Mouse (Mus musculus): ENCODE data around the gene 2310022B05Rik. TPM values are rescaled to one million over a fixed set of nuclear protein-coding genes. Genes with fewer than 3 reads are reported as not detected.
A peak's percentile ranks its signal among the peaks of the same experiment; 100 is the strongest.

2310022B05Rik gene
- polyA plus RNA-seq (2015; fragmentation: Nextera tagmentation; extraction: Ambion mirVana) = 23.3 and 23.5 TPM in 2 replicates

- peak within 1 kb of the TSS; percentile 72 for H3K4me2 ChIP-seq (ENCODE audit: low read depth, low read length)
- peak within 1 kb of the TSS; percentile 91 for H3K27ac ChIP-seq (ENCODE audit: low read length)
- peak; percentile 94 for ATAC-seq (ENCODE audit: insufficient read depth, low FRiP score)
- no peaks in the 10 kb centered on the region for H3K27me3 ChIP-seq (ENCODE audit: control insufficient read depth, insufficient read depth, low read length)
- no peaks in the 10 kb centered on the region for H3K36me3 ChIP-seq (ENCODE audit: control insufficient read depth, insufficient read depth, low read length)
- H3K9ac ChIP-seq (ENCODE audit: low read length) = peak within 1 kb of the TSS; percentile 98
- 2% methylated on average over 68 of the region's 69 CpGs for WGBS
- H3K4me3 ChIP-seq (replicated peaks; ENCODE audit: low read length) = peak within 1 kb of the TSS; percentile 95
- no peaks in the 10 kb centered on the region for H3K9me3 ChIP-seq (replicated peaks; ENCODE audit: control insufficient read depth, low read length)
- peaks cover 40% of the 10 kb centered on the region for H3K4me1 ChIP-seq (ENCODE audit: control insufficient read depth, insufficient read depth, low read length)
Observed at GRCm38 (mm10) chr8:124663112-124663873, at the start of gene 2310022B05Rik. TSS of gene 2310022B05Rik (minus strand) at chr8:124663369.

- WGBS = 91% methylated on average over 8 of the region's 8 CpGs
- no peak overlapping the region for H3K27ac ChIP-seq (ENCODE audit: low read length)
- no peak overlapping the region for H3K9ac ChIP-seq (ENCODE audit: low read length)
- no peaks in the 10 kb centered on the region for H3K4me1 ChIP-seq (ENCODE audit: control insufficient read depth, insufficient read depth, low read length)
- no peak overlapping the region for H3K4me3 ChIP-seq (replicated peaks; ENCODE audit: low read length)
- no peak for ATAC-seq (ENCODE audit: insufficient read depth, low FRiP score)
- no peak overlapping the region for H3K4me2 ChIP-seq (ENCODE audit: low read depth, low read length)
- H3K27me3 ChIP-seq (ENCODE audit: control insufficient read depth, insufficient read depth, low read length) = no peaks in the 10 kb centered on the region
- no peaks in the 10 kb centered on the region; the same call in 1 of the 2 replicates for H3K36me3 ChIP-seq (ENCODE audit: control insufficient read depth, insufficient read depth, low read length)
- no peaks in the 10 kb centered on the region for H3K9me3 ChIP-seq (replicated peaks; ENCODE audit: control insufficient read depth, low read length)
Observed at GRCm38 (mm10) chr8:124705823-124706222, 42.7 kb upstream of the 2310022B05Rik start.

GRCm38 (mm10) chr8:124704376-124704775 is 41.2 kb upstream of the 2310022B05Rik start:
- ATAC-seq (ENCODE audit: insufficient read depth, low FRiP score) = no peak
- no peaks in the 10 kb centered on the region; the same call in 1 of the 2 replicates for H3K36me3 ChIP-seq (ENCODE audit: control insufficient read depth, insufficient read depth, low read length)
- WGBS = 83% methylated on average over 4 of the region's 4 CpGs

GRCm38 (mm10) chr8:124703526-124703925 is 40.4 kb upstream of the 2310022B05Rik start:
- WGBS = 59% methylated on average over 4 of the region's 4 CpGs
- Histone ChIP-seq H3K9me3 (replicated peaks; ENCODE audit: control insufficient read depth, low read length) (no peaks in the 10 kb centered on the region), H3K4me2 (ENCODE audit: low read depth, low read length) (no peak overlapping the region), H3K27me3 (ENCODE audit: control insufficient read depth, insufficient read depth, low read length) (no peaks in the 10 kb centered on the region), H3K27ac (ENCODE audit: low read length) (no peak overlapping the region), H3K36me3 (ENCODE audit: control insufficient read depth, insufficient read depth, low read length) (no peaks in the 10 kb centered on the region; the same call in 1 of the 2 replicates), H3K4me1 (ENCODE audit: control insufficient read depth, insufficient read depth, low read length) (no peaks in the 10 kb centered on the region), H3K9ac (ENCODE audit: low read length) (no peak overlapping the region), H3K4me3 (replicated peaks; ENCODE audit: low read length) (no peak overlapping the region)
- no peak for ATAC-seq (ENCODE audit: insufficient read depth, low FRiP score)

More at GRCm38 (mm10) chr8:124704376-124704775, 41.2 kb upstream of the 2310022B05Rik start:
- Histone ChIP-seq H3K9ac (ENCODE audit: low read length) (no peak overlapping the region), H3K27me3 (ENCODE audit: control insufficient read depth, insufficient read depth, low read length) (no peaks in the 10 kb centered on the region), H3K4me3 (replicated peaks; ENCODE audit: low read length) (no peak overlapping the region), H3K4me2 (ENCODE audit: low read depth, low read length) (no peak overlapping the region), H3K9me3 (replicated peaks; ENCODE audit: control insufficient read depth, low read length) (no peaks in the 10 kb centered on the region), H3K4me1 (ENCODE audit: control insufficient read depth, insufficient read depth, low read length) (no peaks in the 10 kb centered on the region), H3K27ac (ENCODE audit: low read length) (no peak overlapping the region)

GRCm38 (mm10) chr8:124702183-124702582 is 39.0 kb upstream of the 2310022B05Rik start:
- no peak overlapping the region for H3K4me3 ChIP-seq (replicated peaks; ENCODE audit: low read length)
- H3K4me1 ChIP-seq (ENCODE audit: control insufficient read depth, insufficient read depth, low read length) = no peaks in the 10 kb centered on the region
- no peak overlapping the region for H3K4me2 ChIP-seq (ENCODE audit: low read depth, low read length)
- 82% methylated on average over 3 of the region's 3 CpGs for WGBS
- no peaks in the 10 kb centered on the region for H3K27me3 ChIP-seq (ENCODE audit: control insufficient read depth, insufficient read depth, low read length)
- ATAC-seq (ENCODE audit: insufficient read depth, low FRiP score) = no peak
- H3K9me3 ChIP-seq (replicated peaks; ENCODE audit: control insufficient read depth, low read length) = no peaks in the 10 kb centered on the region
- H3K27ac ChIP-seq (ENCODE audit: low read length) = no peak overlapping the region
- no peaks in the 10 kb centered on the region; the same call in 1 of the 2 replicates for H3K36me3 ChIP-seq (ENCODE audit: control insufficient read depth, insufficient read depth, low read length)
- no peak overlapping the region for H3K9ac ChIP-seq (ENCODE audit: low read length)

- H3K4me3 ChIP-seq (replicated peaks; ENCODE audit: low read length) = no peak overlapping the region
- H3K4me1 ChIP-seq (ENCODE audit: control insufficient read depth, insufficient read depth, low read length) = no peaks in the 10 kb centered on the region
- no peak for ATAC-seq (ENCODE audit: insufficient read depth, low FRiP score)
- no peaks in the 10 kb centered on the region; the same call in 1 of the 2 replicates for H3K36me3 ChIP-seq (ENCODE audit: control insufficient read depth, insufficient read depth, low read length)
- H3K27ac ChIP-seq (ENCODE audit: low read length) = no peak overlapping the region
- WGBS = 79% methylated on average over 9 of the region's 9 CpGs
- H3K4me2 ChIP-seq (ENCODE audit: low read depth, low read length) = no peak overlapping the region
- no peaks in the 10 kb centered on the region for H3K9me3 ChIP-seq (replicated peaks; ENCODE audit: control insufficient read depth, low read length)
- no peaks in the 10 kb centered on the region for H3K27me3 ChIP-seq (ENCODE audit: control insufficient read depth, insufficient read depth, low read length)
- no peak overlapping the region for H3K9ac ChIP-seq (ENCODE audit: low read length)
Observed at GRCm38 (mm10) chr8:124701023-124701422, 37.9 kb upstream of the 2310022B05Rik start.

- Histone ChIP-seq H3K4me3 (replicated peaks; ENCODE audit: low read length) (no peak overlapping the region), H3K4me2 (ENCODE audit: low read depth, low read length) (no peak overlapping the region), H3K27ac (ENCODE audit: low read length) (no peak overlapping the region), H3K9ac (ENCODE audit: low read length) (no peak overlapping the region), H3K4me1 (ENCODE audit: control insufficient read depth, insufficient read depth, low read length) (no peaks in the 10 kb centered on the region), H3K36me3 (ENCODE audit: control insufficient read depth, insufficient read depth, low read length) (no peaks in the 10 kb centered on the region; the same call in 1 of the 2 replicates), H3K27me3 (ENCODE audit: control insufficient read depth, insufficient read depth, low read length) (no peaks in the 10 kb centered on the region), H3K9me3 (replicated peaks; ENCODE audit: control insufficient read depth, low read length) (no peaks in the 10 kb centered on the region)
- no peak for ATAC-seq (ENCODE audit: insufficient read depth, low FRiP score)
- 93% methylated on average over 5 of the region's 5 CpGs for WGBS
Observed at GRCm38 (mm10) chr8:124700271-124700670, 37.1 kb upstream of the 2310022B05Rik start.

GRCm38 (mm10) chr8:124695424-124696100 is 32.4 kb upstream of the 2310022B05Rik start:
- peaks cover 2% of the 10 kb centered on the region; the same call in 1 of the 2 replicates for H3K36me3 ChIP-seq (ENCODE audit: control insufficient read depth, insufficient read depth, low read length)
- no peaks in the 10 kb centered on the region for H3K9me3 ChIP-seq (replicated peaks; ENCODE audit: control insufficient read depth, low read length)
- no peak overlapping the region for H3K27ac ChIP-seq (ENCODE audit: low read length)
- 93% methylated on average over 22 of the region's 22 CpGs for WGBS
- no peak overlapping the region for H3K9ac ChIP-seq (ENCODE audit: low read length)
- no peak for ATAC-seq (ENCODE audit: insufficient read depth, low FRiP score)
- H3K27me3 ChIP-seq (ENCODE audit: control insufficient read depth, insufficient read depth, low read length) = no peaks in the 10 kb centered on the region
- H3K4me3 ChIP-seq (replicated peaks; ENCODE audit: low read length) = no peak overlapping the region
- no peak overlapping the region for H3K4me2 ChIP-seq (ENCODE audit: low read depth, low read length)
- H3K4me1 ChIP-seq (ENCODE audit: control insufficient read depth, insufficient read depth, low read length) = no peaks in the 10 kb centered on the region

- Histone ChIP-seq H3K27ac (ENCODE audit: low read length) (no peak overlapping the region), H3K27me3 (ENCODE audit: control insufficient read depth, insufficient read depth, low read length) (no peaks in the 10 kb centered on the region), H3K36me3 (ENCODE audit: control insufficient read depth, insufficient read depth, low read length) (peaks cover 2% of the 10 kb centered on the region; the same call in 1 of the 2 replicates), H3K4me1 (ENCODE audit: control insufficient read depth, insufficient read depth, low read length) (no peaks in the 10 kb centered on the region), H3K9ac (ENCODE audit: low read length) (no peak overlapping the region), H3K4me2 (ENCODE audit: low read depth, low read length) (no peak overlapping the region), H3K9me3 (replicated peaks; ENCODE audit: control insufficient read depth, low read length) (no peaks in the 10 kb centered on the region), H3K4me3 (replicated peaks; ENCODE audit: low read length) (no peak overlapping the region)
- ATAC-seq (ENCODE audit: insufficient read depth, low FRiP score) = no peak
- WGBS = 93% methylated on average over 4 of the region's 4 CpGs
Observed at GRCm38 (mm10) chr8:124691706-124692105, 28.5 kb upstream of the 2310022B05Rik start.

All from stomach, embryonic 16.5 days (tissue).